Comparison of ENCODE assay signal across 28 mouse cellular contexts in genomic region chr13:60843153-60843552, GRCm38 (mm10). TPM values are rescaled to one million over a fixed set of nuclear protein-coding genes. Genes with fewer than 3 reads are reported as not detected.
DNase-seq lines count a peak whose midpoint lies in the region; ATAC-seq and TF ChIP-seq lines count a peak whose summit lies in the region.
"Had no signal": no experiment of that assay in that cellular context is flagged by ENCODE, and none has a peak within 500 bp of the region (broad histone marks: within the 10 kb centered on the region; RNA-seq: fewer than 3 reads in every experiment).

No protein-coding gene starts in this region.

- no peak for TF ChIP-seq POLR2A in testis, adult 2 months (IDR thresholded peaks at IDR 0.05; ENCODE audit: control insufficient read depth, low read depth, low read length)

- H3K9ac ChIP-seq in heart, embryonic 12.5 days: no peak overlapping the region
- H3K9ac ChIP-seq: embryonic facial prominence, embryonic 13.5 days; embryonic facial prominence, embryonic 15.5 days; forebrain, embryonic 12.5 days had no signal

- no peak overlapping the region for H3K4me2 ChIP-seq in heart, embryonic 12.5 days
- H3K4me2 ChIP-seq: embryonic facial prominence, embryonic 13.5 days; embryonic facial prominence, embryonic 15.5 days; forebrain, embryonic 12.5 days had no signal

- no peaks in the 10 kb centered on the region for H3K9me3 ChIP-seq in heart, embryonic 12.5 days (replicated peaks)
- H3K9me3 ChIP-seq: embryonic facial prominence, embryonic 13.5 days; embryonic facial prominence, embryonic 15.5 days; forebrain, embryonic 10.5 days; forebrain, embryonic 12.5 days had no signal

- H3K27ac ChIP-seq in heart, embryonic 12.5 days (ENCODE audit: poor library complexity, severe bottlenecking): no peak overlapping the region
- H3K27ac ChIP-seq in testis, adult 2 months (ENCODE audit: control insufficient read depth, insufficient read depth, low read depth, low read length): no peak overlapping the region
- H3K27ac ChIP-seq: embryonic facial prominence, embryonic 13.5 days; embryonic facial prominence, embryonic 15.5 days; forebrain, embryonic 10.5 days; forebrain, embryonic 12.5 days had no signal

- ATAC-seq in heart, embryonic 12.5 days (ENCODE audit: insufficient number of reproducible peaks, low FRiP score): no peak
- ATAC-seq: forebrain, embryonic 14.5 days; forebrain, embryonic 16.5 days had no signal

- H3K36me3 ChIP-seq in heart, embryonic 12.5 days: no peaks in the 10 kb centered on the region
- H3K36me3 ChIP-seq in testis, adult 2 months (ENCODE audit: control insufficient read depth, insufficient read depth, low read length): no peaks in the 10 kb centered on the region
- H3K36me3 ChIP-seq: embryonic facial prominence, embryonic 13.5 days; embryonic facial prominence, embryonic 15.5 days; forebrain, embryonic 10.5 days; forebrain, embryonic 12.5 days; G1E had no signal

- no peak overlapping the region for H3K4me3 ChIP-seq in heart, embryonic 12.5 days
- peak overlapping the region; percentile 43 for H3K4me3 ChIP-seq in testis, adult 2 months (ENCODE audit: control insufficient read depth, low read depth, low read length)
- H3K4me3 ChIP-seq: embryonic facial prominence, embryonic 13.5 days; embryonic facial prominence, embryonic 15.5 days; erythroblast, embryonic 14.5 days; forebrain, embryonic 10.5 days; forebrain, embryonic 12.5 days had no signal

- WGBS in heart, embryonic 12.5 days: 81% methylated on average over 8 of the region's 8 CpGs

- peak; percentile 84 for DNase-seq in heart, adult 11 months
- DNase-seq in testis, postnatal 14 days (ENCODE audit: low spot score): no peak
- DNase-seq in layer of hippocampus, adult 9-11 months: no peak
- DNase-seq: adrenal gland, adult 2 months; adrenal gland, postnatal 10 days; adrenal gland, postnatal 25 days; B cell, adult 2 months; cerebellum, adult 11 months; cerebellum, adult 18-20 months; cerebellum, adult 8-10 months; cerebellum, adult 9-11 months; cerebellum, postnatal 14 days; cerebellum, postnatal 36 days; embryo, embryonic 11 days had no signal

- no peaks in the 10 kb centered on the region for H3K4me1 ChIP-seq in heart, embryonic 12.5 days (replicated peaks)
- no peaks in the 10 kb centered on the region; the same call in 1 of the 2 replicates for H3K4me1 ChIP-seq in testis, adult 2 months (ENCODE audit: control insufficient read depth, insufficient read depth, low read length)
- H3K4me1 ChIP-seq: embryonic facial prominence, embryonic 13.5 days; embryonic facial prominence, embryonic 15.5 days; forebrain, embryonic 10.5 days; forebrain, embryonic 12.5 days had no signal

- no peak for TF ChIP-seq CTCF in testis, adult 2 months (IDR thresholded peaks at IDR 0.05; ENCODE audit: control insufficient read depth, insufficient read depth, insufficient replicate concordance, low read depth, low read length)

- H3K27me3 ChIP-seq in heart, embryonic 12.5 days (replicated peaks): no peaks in the 10 kb centered on the region
- no peaks in the 10 kb centered on the region for H3K27me3 ChIP-seq in testis, adult 2 months (ENCODE audit: control insufficient read depth, insufficient read depth, low read length)
- H3K27me3 ChIP-seq: CH12.LX; embryonic facial prominence, embryonic 13.5 days; embryonic facial prominence, embryonic 15.5 days; forebrain, embryonic 12.5 days had no signal

RNA-seq across cellular contexts. Expression of gene 4930486L24Rik, which starts 21.1 kb away (rescaled TPM):
- 0.20 TPM in 1 of 2 replicates, not detected in the other for polyA plus RNA-seq in heart, embryonic 12.5 days (2016; fragmentation: Nextera tagmentation; extraction: Ambion mirVana)
- 0.23 and 0.36 TPM in 2 replicates for polyA plus RNA-seq in testis, adult 2 months (2012; rRNA removed)
- polyA plus RNA-seq: embryonic facial prominence, embryonic 11.5 days; erythroblast, embryonic 14.5 days; forebrain, embryonic 10.5 days; forebrain, embryonic 12.5 days; forebrain, embryonic 16.5 days; G1E had no signal

RNA-seq across cellular contexts. Expression of gene Ctsll3, which starts 40.5 kb away (rescaled TPM):
- not detected in 2 replicates for polyA plus RNA-seq in heart, embryonic 12.5 days (2016; fragmentation: Nextera tagmentation; extraction: Ambion mirVana)
- polyA plus RNA-seq in testis, adult 2 months (2012; rRNA removed): not detected in 2 replicates
- polyA plus RNA-seq: adrenal gland, adult 2 months; brain, embryonic 14.5 days; CD4-positive, CD25-positive, alpha-beta regulatory T cell, adult 4 months; embryonic facial prominence, embryonic 11.5 days; embryonic facial prominence, embryonic 13.5 days; erythroblast, embryonic 14.5 days; forebrain, embryonic 10.5 days; forebrain, embryonic 12.5 days; forebrain, embryonic 14.5 days; forebrain, embryonic 16.5 days; G1E had no signal

RNA-seq across cellular contexts. Expression of gene Gm49392, which starts 53.5 kb away (rescaled TPM):
- polyA plus RNA-seq in heart, embryonic 12.5 days (2016; fragmentation: Nextera tagmentation; extraction: Ambion mirVana): 0.45 and 0.68 TPM in 2 replicates
- 0.12 TPM in 1 of 2 replicates, not detected in the other for polyA plus RNA-seq in testis, adult 2 months (2012; rRNA removed)
- polyA plus RNA-seq: adrenal gland, adult 2 months; brain, embryonic 14.5 days; CD4-positive, CD25-positive, alpha-beta regulatory T cell, adult 4 months; embryonic facial prominence, embryonic 13.5 days; embryonic facial prominence, embryonic 15.5 days; erythroblast, embryonic 14.5 days; forebrain, embryonic 10.5 days; forebrain, embryonic 12.5 days; forebrain, embryonic 14.5 days; forebrain, embryonic 16.5 days; G1E had no signal

RNA-seq across cellular contexts. Expression of gene Ctla2b, which starts 54.1 kb away (rescaled TPM):
- 5.3 and 7.0 TPM in 2 replicates for polyA plus RNA-seq in heart, embryonic 12.5 days (2016; fragmentation: Nextera tagmentation; extraction: Ambion mirVana)
- 0.23 TPM in 1 of 2 replicates, not detected in the other for polyA plus RNA-seq in testis, adult 2 months (2012; rRNA removed)
- polyA plus RNA-seq: adrenal gland, adult 2 months; erythroblast, embryonic 14.5 days; G1E had no signal

RNA-seq across cellular contexts. Expression of gene BC051665, which starts 57.0 kb away (rescaled TPM):
- polyA plus RNA-seq in heart, embryonic 12.5 days (2016; fragmentation: Nextera tagmentation; extraction: Ambion mirVana): not detected in 2 replicates
- polyA plus RNA-seq in testis, adult 2 months (2012; rRNA removed): not detected in 2 replicates
- polyA plus RNA-seq: adrenal gland, adult 2 months; brain, embryonic 14.5 days; CD4-positive, CD25-positive, alpha-beta regulatory T cell, adult 4 months; embryonic facial prominence, embryonic 11.5 days; embryonic facial prominence, embryonic 13.5 days; embryonic facial prominence, embryonic 15.5 days; erythroblast, embryonic 14.5 days; forebrain, embryonic 10.5 days; forebrain, embryonic 12.5 days; forebrain, embryonic 14.5 days; forebrain, embryonic 16.5 days; G1E had no signal
